Mouse (Mus musculus) spleen, postnatal 4 days (tissue): ENCODE data around the gene Ugt1a5.
A peak's percentile ranks its signal among the peaks of the same experiment; 100 is the strongest.
"Not testable (repeated sequence)": the region's sequence is repeated elsewhere in the genome, so short reads cannot be mapped to it uniquely, and the experiment has no call there.

Experiments
- DNase-seq, 2 experiments: peaks; one replicate each; pipeline ENCODE4 v3.0.0; 2022; ENCODE audit warnings: low spot score in 2 of 2

Gene Ugt1a5

GRCm38 (mm10) chr1:88165711-88166110 lies at the start of gene Ugt1a5:
Gene Ugt1a5 (plus strand): TSS chr1:88166012.
- DNase-seq: no peak

GRCm38 (mm10) chr1:88120550-88120949 lies 45.3 kb upstream of the Ugt1a5 start:
- DNase-seq: not testable (repeated sequence)

- DNase-seq: not testable (repeated sequence)
Observed at GRCm38 (mm10) chr1:88121521-88121920, 44.3 kb upstream of the Ugt1a5 start.

DNA sequence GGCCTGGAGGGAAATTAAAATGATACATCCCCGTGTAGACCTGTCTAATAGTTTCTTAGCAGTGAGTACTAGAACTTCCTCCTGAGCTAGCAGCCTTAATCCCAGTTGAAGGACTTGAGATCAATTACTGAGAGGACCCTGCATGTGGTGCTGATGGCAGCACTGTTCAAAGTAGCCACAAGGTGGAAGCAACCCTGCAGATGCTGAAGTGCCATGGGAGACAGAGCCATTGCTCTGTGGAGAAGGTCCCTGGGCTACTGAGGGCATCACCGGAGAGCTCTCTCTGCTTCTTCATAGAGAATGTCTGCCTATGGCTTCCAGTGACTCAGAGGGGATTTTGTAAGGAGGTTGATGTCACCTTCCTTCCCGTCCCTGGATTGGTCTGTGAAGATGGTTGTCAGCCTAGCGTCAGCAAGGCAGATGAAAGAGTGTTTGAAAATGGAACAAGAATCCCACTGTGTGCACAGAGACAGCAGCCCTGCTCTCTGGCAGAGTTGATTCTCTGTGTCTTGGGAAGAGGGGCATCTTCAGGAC lies 39.9 kb upstream of the Ugt1a5 start:
- not testable (repeated sequence) for DNase-seq

DNA sequence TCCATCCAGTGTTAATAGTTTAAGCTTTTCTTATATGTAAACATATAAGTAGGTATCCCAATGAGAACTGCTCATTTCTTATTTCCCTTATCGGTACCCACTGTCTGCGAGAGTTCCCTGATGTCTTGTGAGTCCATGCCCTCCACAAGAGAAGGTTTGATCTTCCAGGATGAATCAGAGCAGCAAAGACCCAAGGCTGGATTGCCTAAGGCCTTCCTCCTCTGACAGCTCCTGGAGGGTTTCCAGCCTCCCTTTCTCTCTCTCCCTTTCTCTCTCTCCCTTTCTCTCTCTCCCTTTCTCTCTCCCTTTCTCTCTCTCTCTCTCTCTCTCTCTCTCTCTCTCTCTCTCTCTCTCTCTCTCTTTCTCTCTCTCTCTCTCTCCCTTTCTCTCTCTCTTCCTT lies 36.7 kb upstream of the Ugt1a5 start:
- DNase-seq: not testable (repeated sequence)

GRCm38 (mm10) chr1:88130223-88130622 lies 35.6 kb upstream of the Ugt1a5 start:
- DNase-seq: not testable (repeated sequence)

DNA sequence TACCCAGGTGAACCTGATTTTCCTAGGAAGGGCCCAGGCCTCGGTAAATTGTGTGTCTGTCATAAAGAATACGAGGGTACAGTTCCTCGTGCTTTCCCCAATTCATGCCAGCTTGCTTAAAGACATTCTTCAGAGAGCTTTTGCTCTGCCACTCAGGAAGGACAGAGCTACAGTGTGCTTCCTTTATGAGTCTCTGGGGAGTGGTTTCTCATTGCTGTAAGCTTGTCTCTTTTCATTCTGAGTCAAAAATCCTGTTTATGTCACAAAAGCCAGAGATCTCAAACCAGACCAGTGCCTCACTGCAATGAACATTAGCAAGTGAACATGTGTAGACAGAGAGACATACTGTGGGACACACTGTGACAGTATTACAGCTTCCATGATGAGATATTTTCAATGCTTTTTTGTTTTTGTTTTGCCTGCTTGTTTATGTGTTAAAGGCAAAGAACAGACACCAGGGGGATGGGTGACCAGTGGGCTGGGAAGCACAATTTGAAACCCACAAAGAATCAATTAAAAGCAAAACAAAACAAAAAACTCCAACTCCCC lies 31.8 kb upstream of the Ugt1a5 start:
- DNase-seq: no peak

- not testable (repeated sequence) for DNase-seq
Observed at GRCm38 (mm10) chr1:88134457-88135011, 31.3 kb upstream of the Ugt1a5 start, which contains the start of gene Ugt1a6a. Gene Ugt1a6a (plus strand): TSS chr1:88134809.

- not testable (repeated sequence) for DNase-seq
Observed at GRCm38 (mm10) chr1:88135229-88135904, 30.4 kb upstream of the Ugt1a5 start.

DNA sequence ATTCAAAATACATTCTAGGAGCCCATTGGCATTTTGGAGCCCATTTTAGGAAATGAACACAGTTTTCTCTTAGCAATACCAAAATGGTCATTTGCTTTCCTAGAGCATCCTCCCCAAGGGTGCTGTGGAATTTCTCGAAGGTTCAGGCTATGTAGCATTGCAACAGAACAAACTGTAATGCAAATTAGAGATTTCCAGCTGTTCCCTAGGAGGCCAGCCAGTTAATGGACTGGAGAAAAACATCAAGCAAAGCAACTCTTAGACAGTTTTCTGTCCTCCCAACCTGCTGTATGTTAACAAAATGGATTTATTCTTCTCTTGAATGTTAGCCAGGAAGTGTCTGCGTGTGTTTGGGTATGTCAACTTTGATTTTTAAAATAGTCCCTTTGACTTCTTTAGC lies 29.2 kb upstream of the Ugt1a5 start:
- no peak for DNase-seq

GRCm38 (mm10) chr1:88137264-88137663 lies 28.5 kb upstream of the Ugt1a5 start:
- no peak for DNase-seq

DNA sequence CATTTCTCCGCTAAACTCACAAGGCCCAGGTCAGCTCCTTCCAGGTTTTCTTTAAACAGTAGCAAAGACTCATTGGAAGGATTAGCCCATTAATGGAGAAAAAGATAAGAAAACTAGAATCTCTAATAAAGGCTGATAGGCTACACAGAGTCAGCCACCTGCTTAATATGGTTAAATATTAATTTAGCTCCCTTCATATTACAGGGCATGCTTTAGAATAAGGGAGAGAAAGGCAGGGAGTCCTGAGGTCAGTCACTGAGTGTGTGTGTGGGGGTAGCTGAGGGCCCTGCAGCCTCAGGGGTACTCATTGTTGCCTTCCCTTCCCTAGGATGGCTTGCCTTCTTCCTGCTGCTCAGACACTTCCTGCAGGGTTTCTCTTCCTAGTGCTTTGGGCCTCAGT lies 27.7 kb upstream of the Ugt1a5 start:
- no peak for DNase-seq

DNA sequence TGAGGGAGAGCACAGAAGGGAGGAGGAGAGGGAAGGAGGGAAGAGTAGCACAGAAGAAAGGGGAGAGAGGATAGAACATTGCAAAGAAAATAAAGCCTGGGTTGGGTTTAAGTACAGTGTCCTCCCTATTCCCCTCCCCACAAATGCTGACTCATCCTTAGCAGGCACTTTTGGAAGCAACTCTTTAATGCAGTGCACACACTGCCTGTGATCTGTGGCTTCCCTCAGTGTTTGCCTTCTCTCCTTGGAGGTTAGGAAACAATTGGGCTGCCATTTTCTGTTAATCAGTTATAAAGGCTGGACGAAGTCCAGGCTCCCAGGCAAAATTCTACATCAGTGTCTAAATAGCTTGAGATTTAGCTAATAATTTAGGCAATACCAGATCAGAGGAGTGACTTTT lies 25.3 kb upstream of the Ugt1a5 start:
- DNase-seq: not testable (repeated sequence)

DNA sequence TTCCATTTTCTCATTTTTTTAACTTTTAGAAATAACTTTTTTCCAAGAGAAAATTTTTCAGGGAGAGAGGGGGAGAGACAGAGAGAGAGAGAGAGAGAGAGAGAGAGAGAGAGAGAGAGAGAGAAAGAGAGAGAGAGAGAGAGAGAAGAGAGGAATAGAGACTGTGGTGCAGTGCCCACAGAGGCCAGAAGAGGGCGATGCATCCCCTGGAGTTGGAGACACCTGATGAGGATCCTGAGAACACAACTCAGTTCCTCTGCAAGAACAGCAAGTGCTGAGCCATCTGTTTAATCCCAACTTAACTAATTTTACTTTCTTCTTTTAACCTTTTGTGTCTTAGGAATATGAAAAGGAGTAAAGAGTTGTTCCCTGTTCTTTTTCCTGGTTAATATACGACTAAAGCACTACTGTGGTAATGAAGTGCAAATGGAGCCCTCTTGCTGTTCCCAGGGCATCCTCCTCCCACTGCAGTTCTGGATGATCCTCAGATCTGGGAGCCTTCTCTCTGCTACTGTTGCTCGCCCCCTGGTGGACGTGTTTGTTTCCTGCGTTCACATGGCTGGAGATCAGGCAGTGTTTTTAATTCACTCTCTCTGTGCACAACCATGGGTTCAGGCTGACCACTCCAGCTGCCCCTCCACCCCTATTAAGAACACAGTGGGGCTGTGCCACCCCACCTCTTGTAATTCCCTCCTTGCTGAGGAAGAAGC lies 21.7 kb upstream of the Ugt1a5 start:
- peak; percentile 57 to 83 for DNase-seq

- not testable (repeated sequence) for DNase-seq
Observed at GRCm38 (mm10) chr1:88145278-88145677, 20.5 kb upstream of the Ugt1a5 start.

DNA sequence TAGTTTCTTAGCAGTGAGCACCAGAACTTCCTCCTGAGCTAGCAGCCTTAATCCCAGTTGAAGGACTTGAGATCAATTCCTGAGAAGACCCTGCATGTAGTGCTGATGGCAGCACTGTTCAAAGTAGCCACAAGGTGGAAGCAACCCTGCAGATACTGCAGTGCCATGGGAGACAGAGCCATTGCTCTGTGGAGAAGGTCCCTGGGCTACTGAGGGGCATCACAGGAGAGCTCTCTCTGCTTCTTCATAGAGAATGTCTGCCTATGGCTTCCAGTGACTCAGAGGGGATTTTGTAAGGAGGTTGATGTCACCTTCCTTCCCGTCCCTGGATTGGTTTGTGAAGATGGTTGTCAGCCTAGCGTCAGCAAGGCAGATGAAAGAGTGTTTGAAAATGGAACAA lies 15.7 kb upstream of the Ugt1a5 start:
- not testable (repeated sequence) for DNase-seq

DNA sequence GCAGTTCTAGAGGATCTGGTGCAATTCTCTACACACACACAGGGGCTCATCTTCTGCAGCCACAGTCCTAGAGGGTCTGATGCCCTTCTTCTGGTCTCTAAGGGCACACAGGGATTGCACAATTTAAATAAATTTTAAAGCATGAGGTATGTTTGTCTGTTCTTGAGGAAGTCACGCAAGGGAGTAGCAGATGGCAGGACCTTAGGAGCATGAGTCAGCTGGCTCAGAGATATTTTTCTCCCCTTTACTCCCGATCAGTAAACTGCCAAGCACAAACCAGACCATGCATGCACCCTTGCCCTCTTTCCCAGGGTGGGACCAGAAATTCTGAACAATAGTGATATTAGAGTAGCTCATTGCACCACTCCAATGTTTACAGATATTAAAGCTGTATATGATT lies 7.4 kb upstream of the Ugt1a5 start:
- DNase-seq: no peak

GRCm38 (mm10) chr1:88172190-88172589 lies 6.4 kb downstream of the Ugt1a5 start:
- DNase-seq: not testable (repeated sequence)

- DNase-seq: no peak
Observed at GRCm38 (mm10) chr1:88179657-88180056, 13.8 kb downstream of the Ugt1a5 start.

GRCm38 (mm10) chr1:88186325-88186935 lies 20.6 kb downstream of the Ugt1a5 start:
- no peak for DNase-seq

DNA sequence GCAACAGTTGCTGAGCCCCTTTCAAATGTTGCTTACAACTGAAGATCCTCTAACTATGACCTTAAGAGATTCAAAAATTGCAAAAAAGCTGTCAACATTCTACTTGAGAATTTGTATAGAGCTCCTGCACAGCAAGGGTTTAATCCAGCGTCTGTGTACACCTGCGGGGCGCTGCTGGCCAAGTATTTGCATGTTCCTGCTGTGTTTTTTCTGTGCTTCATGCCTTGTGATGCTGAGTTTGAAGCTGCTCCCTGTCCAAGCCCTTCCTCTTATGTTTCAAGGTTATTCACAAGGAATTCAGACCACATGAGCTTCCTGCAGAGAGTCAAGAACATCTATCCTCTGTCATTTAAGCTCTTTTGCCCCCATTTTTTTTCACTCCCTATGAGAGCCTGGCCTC lies 26.3 kb downstream of the Ugt1a5 start:
- DNase-seq: no peak

GRCm38 (mm10) chr1:88195687-88196086 lies 29.9 kb downstream of the Ugt1a5 start:
- no peak for DNase-seq
